Mouse (Mus musculus) neural tube, embryonic 14.5 days (tissue): ENCODE measurements at regions not wholly inside any gene's neighbourhood (a gene's known extent, or its start where the extent isn't known, plus 50 kb on each side); places are given as distances from the start of the nearest gene placed in this dataset.
A peak's percentile ranks its signal among the peaks of the same experiment; 100 is the strongest.

Experiments
- ATAC-seq: fragments of 200-750 bp; cut with Nextera tagmentation; 2 replicates; pipeline ENCODE4 v1.8.0; 2017; ENCODE audit warnings: low read depth, mild to moderate bottlenecking, moderate TSS enrichment, moderate library complexity
- H3K27ac ChIP-seq: fragments of 300-500 bp; sonication (generic); 2 replicates; pipeline ENCODE4 v1.5.1; 2014; ENCODE audit warnings: low read depth, mild to moderate bottlenecking, control low read depth, low read length, moderate library complexity, mixed read lengths
- H3K27me3 ChIP-seq: fragments of 300-500 bp; sonication (generic); 2 replicates; pipeline ENCODE4 v1.6.1; 2014; ENCODE audit warnings: low read length; ENCODE audit not compliant: control insufficient read depth, insufficient read depth
- H3K36me3 ChIP-seq: fragments of 300-500 bp; sonication (generic); 2 replicates; pipeline ENCODE4 v1.6.1; 2014; ENCODE audit warnings: low read length, mixed read lengths; ENCODE audit not compliant: control insufficient read depth, insufficient read depth
- H3K4me1 ChIP-seq: fragments of 300-500 bp; sonication (generic); 2 replicates; pipeline ENCODE4 v1.6.1; 2014; ENCODE audit warnings: low read length; ENCODE audit not compliant: control insufficient read depth, insufficient read depth
- H3K4me2 ChIP-seq: fragments of 300-500 bp; sonication (generic); 2 replicates; pipeline ENCODE4 v1.6.1; 2014; ENCODE audit warnings: mild to moderate bottlenecking, low read depth, low read length, control low read depth
- H3K4me3 ChIP-seq: fragments of 300-500 bp; sonication (generic); 2 replicates; pipeline ENCODE4 v1.5.1; 2014; ENCODE audit warnings: low read depth, low read length, control low read depth, mixed read lengths
- H3K9ac ChIP-seq: fragments of 300-500 bp; sonication (generic); replicated peaks from 2 replicates; pipeline ENCODE4 v1.6.1; 2014; ENCODE audit warnings: low read depth, mild to moderate bottlenecking, control low read depth, low read length, mixed read lengths
- H3K9me3 ChIP-seq: fragments of 300-500 bp; sonication (generic); 2 replicates; pipeline ENCODE4 v1.6.1; 2016; ENCODE audit warnings: low read length; ENCODE audit not compliant: control insufficient read depth
- WGBS: fragments of 180-500 bp; shearing (Covaris S2); extraction: QIAGEN DNeasy Blood & Tissue Kit; methylation state at CpG from one replicate; pipeline ENCODE4 v1.1.7; 2014; 5-methylcytosine and 5-hydroxymethylcytosine counted together

DNA sequence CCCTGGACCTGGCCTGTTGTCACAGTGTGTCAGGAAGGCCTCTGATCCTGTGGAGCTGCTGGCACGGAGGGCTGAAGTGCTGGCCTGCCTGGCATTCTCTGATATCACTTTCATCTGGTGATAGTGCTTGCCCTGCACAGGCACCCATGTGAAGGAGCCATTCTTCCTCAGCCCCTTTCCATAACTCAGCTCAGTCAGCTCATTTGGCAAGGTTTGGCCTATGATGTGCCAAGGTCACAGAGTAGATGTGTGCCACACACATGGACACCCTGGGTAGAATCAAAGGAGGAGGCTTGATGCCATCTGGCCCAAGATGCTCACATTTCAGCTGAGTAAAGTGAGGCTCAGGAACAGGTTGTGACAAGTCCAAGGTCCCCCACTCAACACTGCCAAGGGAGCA lies 558.5 kb upstream of the Klf4 start:
- WGBS, result 76% methylated on average over 1 of the region's 1 CpGs
- H3K4me1 ChIP-seq, result no peaks in the 10 kb centered on the region
- no peak overlapping the region for H3K4me2 ChIP-seq
- no peaks in the 10 kb centered on the region for H3K36me3 ChIP-seq
- no peak for ATAC-seq
- no peak overlapping the region for H3K4me3 ChIP-seq
- H3K27me3 ChIP-seq, result no peaks in the 10 kb centered on the region
- no peak overlapping the region for H3K9ac ChIP-seq
- H3K9me3 ChIP-seq, result no peaks in the 10 kb centered on the region
- H3K27ac ChIP-seq, result no peak overlapping the region

DNA sequence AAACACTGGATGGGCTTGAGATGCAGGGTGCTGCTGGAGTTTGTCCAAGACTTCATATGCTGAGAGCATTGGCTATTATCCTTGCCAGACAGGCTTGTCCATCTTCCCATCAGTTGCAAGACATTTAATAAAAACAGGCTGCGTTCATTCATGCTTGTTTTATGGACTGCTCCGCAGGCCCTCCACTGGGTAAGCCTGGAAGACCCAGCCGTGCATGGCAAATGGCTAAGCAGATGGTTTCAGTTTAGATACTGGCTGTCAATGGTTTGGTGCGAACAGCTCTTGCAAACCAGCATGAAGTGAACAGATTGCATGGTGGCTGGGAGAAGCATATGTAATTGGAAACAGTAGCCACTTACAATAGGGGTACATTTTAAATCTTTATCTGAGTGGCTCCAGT lies 556.4 kb upstream of the Klf4 start:
- whole genome bisulfite sequencing, result 9% methylated on average over 4 of the region's 4 CpGs
- Histone ChIP-seq H3K4me1 (no peaks in the 10 kb centered on the region), H3K9ac (no peak overlapping the region), H3K27me3 (no peaks in the 10 kb centered on the region), H3K9me3 (no peaks in the 10 kb centered on the region), H3K4me2 (no peak overlapping the region), H3K4me3 (no peak overlapping the region), H3K36me3 (no peaks in the 10 kb centered on the region), H3K27ac (no peak overlapping the region)
- ATAC-seq, result peak; percentile 89

DNA sequence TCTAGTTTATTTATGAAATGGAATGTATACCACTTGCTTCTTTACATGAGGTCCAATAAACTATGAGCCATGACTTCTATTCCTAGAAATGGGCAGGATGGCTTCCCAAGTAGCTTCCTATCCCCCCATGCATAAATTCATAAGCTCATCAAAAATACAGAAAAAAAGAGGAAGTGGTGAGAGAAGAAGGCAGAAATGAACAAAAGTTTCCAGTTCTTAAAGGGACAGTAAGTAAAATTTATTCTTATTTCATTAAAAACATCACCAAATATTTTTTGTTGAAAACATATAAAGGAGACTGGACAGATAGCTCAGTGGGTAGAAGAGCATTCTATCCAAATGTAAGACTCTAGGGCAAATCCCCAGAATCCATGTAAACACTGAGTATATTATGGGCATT lies 554.0 kb upstream of the Klf4 start:
- H3K9ac ChIP-seq, result no peak overlapping the region
- H3K27me3 ChIP-seq, result no peaks in the 10 kb centered on the region
- no peaks in the 10 kb centered on the region for H3K36me3 ChIP-seq
- no peak overlapping the region for H3K27ac ChIP-seq
- no peak overlapping the region for H3K4me2 ChIP-seq
- H3K4me1 ChIP-seq, result no peaks in the 10 kb centered on the region
- H3K4me3 ChIP-seq, result no peak overlapping the region
- H3K9me3 ChIP-seq, result no peaks in the 10 kb centered on the region
- no peak for ATAC-seq

DNA sequence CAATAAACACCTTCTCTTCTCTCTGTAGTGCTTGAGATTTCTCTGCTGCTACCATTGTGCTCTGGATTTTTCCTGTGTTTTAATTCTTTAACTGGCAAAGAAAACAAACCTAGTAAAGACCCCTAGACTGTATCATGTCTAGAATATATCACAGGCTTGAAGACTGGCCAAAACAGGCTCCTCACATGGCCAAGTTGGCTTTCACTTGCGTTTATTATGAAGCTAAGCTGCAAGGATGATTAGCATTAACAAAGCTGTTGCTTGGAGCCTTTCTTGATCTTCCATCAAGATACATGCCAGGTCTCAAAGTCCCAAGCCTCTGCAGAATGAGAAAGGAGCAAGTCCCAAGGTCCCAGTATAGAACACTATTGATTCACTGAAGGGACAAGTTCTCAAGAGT lies 551.9 kb upstream of the Klf4 start:
- H3K27me3 ChIP-seq, result no peaks in the 10 kb centered on the region
- H3K9me3 ChIP-seq, result no peaks in the 10 kb centered on the region
- no peak overlapping the region for H3K4me3 ChIP-seq
- H3K9ac ChIP-seq, result no peak overlapping the region
- H3K36me3 ChIP-seq, result no peaks in the 10 kb centered on the region
- H3K4me1 ChIP-seq, result no peaks in the 10 kb centered on the region
- no peak overlapping the region for H3K4me2 ChIP-seq
- H3K27ac ChIP-seq, result no peak overlapping the region
- 82% methylated on average over 1 of the region's 1 CpGs for WGBS
- ATAC-seq, result no peak

DNA sequence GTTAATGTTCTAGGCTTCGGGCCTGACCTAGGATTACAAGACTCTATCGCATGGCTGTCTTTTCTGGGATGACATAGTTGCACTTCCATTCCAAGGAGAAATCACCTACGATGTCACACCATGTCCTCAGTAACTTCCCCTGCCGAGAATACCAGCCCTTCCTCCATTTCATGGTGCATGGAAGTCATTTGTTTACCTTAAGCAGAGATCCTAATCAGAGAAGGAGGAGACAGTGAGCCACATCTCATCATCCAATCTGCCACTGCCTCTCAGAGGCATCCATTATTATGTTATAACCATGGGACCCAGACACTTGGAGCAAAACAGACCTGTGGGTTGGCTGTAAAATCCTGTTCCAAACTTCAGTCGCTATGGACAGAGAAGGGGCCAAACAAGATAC lies 550.1 kb upstream of the Klf4 start:
- no peak overlapping the region for H3K9ac ChIP-seq
- H3K9me3 ChIP-seq, result no peaks in the 10 kb centered on the region
- no peaks in the 10 kb centered on the region for H3K4me1 ChIP-seq
- WGBS, result 90% methylated on average over 5 of the region's 5 CpGs
- no peak overlapping the region for H3K4me2 ChIP-seq
- H3K27me3 ChIP-seq, result no peaks in the 10 kb centered on the region
- no peak overlapping the region for H3K27ac ChIP-seq
- no peak for ATAC-seq
- no peak overlapping the region for H3K4me3 ChIP-seq
- H3K36me3 ChIP-seq, result no peaks in the 10 kb centered on the region

DNA sequence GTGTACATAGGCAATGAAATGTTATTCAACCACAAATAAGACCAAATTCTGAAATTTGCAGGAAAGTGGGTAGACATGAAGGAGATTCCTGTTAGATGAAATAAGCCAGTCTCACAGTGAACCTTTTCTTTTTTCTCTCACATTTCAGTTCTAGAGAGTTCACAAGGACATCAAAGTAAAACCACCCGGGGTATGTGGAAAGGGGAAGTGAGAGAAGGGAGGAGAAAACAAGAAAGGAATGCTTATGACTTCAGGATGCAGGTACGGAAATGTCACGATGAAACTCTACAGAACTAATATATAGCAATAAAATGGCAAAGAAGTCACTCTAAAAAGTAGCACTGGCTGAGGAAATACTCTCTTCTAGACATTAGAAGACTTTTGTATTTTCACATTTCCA lies 548.7 kb upstream of the Klf4 start:
- 79% methylated on average over 3 of the region's 3 CpGs for WGBS
- Histone ChIP-seq H3K4me1 (no peaks in the 10 kb centered on the region), H3K4me3 (no peak overlapping the region), H3K27me3 (no peaks in the 10 kb centered on the region), H3K36me3 (no peaks in the 10 kb centered on the region), H3K9me3 (no peaks in the 10 kb centered on the region), H3K9ac (no peak overlapping the region), H3K27ac (no peak overlapping the region), H3K4me2 (no peak overlapping the region)
- ATAC-seq, result no peak

DNA sequence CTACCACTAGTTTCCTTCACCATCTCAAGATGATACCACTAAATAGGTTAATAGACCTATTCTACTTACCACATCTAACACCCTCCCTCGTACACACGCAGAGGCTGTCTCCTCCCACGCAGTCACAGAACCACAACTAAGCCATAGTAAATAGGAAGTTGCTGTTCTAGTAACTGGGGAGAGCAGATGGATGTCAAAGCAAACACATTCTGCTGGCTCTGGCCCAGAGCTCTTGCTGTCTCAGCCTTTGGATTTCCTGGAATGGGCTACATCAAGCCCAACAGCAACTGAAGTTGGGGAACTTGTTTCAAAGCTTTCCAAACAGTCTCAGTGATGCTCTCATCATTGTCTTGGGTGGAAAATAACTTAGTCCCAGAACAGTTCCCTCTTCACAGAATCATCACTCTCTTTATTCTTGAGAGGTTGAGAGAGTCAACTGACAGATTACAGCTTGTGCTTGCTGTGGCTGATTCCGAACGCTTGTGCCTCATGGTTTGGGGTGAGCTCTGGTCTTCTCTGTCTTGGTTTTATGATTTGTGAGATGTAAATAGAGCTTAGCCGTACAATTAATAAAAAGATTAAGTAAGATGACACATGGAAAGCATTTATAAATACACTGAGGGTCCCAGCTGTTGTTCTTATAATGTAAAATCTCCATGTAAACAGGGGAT lies 538.5 kb upstream of the Klf4 start:
- H3K4me3 ChIP-seq, result no peak overlapping the region
- WGBS, result 86% methylated on average over 6 of the region's 6 CpGs
- H3K4me2 ChIP-seq, result no peak overlapping the region

DNA sequence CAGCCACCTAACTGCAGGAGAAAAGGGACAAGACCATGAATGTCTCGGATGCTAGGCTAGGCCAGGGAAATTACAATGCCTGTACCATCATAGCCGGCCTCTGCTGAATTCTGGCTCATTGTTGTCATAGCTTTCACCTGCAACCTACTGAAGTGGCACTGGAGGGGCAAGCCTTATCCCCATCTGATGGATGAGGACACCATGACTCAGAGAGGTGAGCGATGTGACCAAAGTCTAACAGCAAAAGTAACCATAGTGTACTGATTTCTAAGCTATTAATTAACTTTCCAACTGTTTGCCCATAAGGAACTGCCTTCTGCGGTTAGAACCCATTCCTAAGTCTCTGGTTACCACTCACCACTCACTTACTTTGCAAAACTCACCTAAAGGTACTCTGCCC lies 536.6 kb upstream of the Klf4 start:
- H3K27ac ChIP-seq, result no peak overlapping the region
- H3K4me1 ChIP-seq, result no peaks in the 10 kb centered on the region
- no peaks in the 10 kb centered on the region for H3K36me3 ChIP-seq
- no peak overlapping the region for H3K9ac ChIP-seq
- 95% methylated on average over 4 of the region's 4 CpGs for WGBS
- no peaks in the 10 kb centered on the region for H3K9me3 ChIP-seq
- H3K4me3 ChIP-seq, result no peak overlapping the region
- no peaks in the 10 kb centered on the region for H3K27me3 ChIP-seq
- no peak overlapping the region for H3K4me2 ChIP-seq
- ATAC-seq, result no peak

More for the DNA sequence above, 538.5 kb upstream of the Klf4 start:
- H3K9ac ChIP-seq, result no peak overlapping the region
- no peak overlapping the region for H3K27ac ChIP-seq
- no peaks in the 10 kb centered on the region for H3K4me1 ChIP-seq
- no peaks in the 10 kb centered on the region for H3K27me3 ChIP-seq
- ATAC-seq, result no peak
- no peaks in the 10 kb centered on the region for H3K36me3 ChIP-seq
- no peaks in the 10 kb centered on the region for H3K9me3 ChIP-seq

DNA sequence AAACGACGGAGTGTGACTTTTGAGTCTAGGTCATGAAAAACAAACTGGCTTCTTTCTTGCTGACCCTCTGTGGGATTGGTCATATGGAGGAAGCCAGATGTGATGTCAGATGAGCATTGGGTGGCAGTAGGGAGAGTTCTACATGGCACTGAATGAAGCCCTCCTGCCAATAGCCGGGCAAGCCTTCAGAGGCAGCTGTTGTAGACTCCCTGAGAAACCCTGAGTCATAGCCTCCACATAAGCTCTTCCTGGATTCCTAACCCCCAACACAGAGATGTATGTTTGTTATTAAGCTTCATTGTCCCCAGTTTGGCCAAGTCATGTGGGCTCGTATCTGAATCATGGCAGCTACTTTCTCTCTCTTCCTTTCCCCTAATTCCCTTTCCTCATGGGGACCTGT lies 532.4 kb upstream of the Klf4 start:
- Histone ChIP-seq H3K27ac (no peak overlapping the region), H3K4me1 (no peaks in the 10 kb centered on the region), H3K9ac (no peak overlapping the region), H3K36me3 (no peaks in the 10 kb centered on the region), H3K4me3 (no peak overlapping the region), H3K9me3 (no peaks in the 10 kb centered on the region), H3K27me3 (no peaks in the 10 kb centered on the region), H3K4me2 (no peak overlapping the region)
- ATAC-seq, result no peak
- 91% methylated on average over 4 of the region's 4 CpGs for WGBS
